Mouse (Mus musculus) embryonic facial prominence, embryonic 15.5 days (tissue): Measurements from ENCODE around the gene Syt1. TPM values are rescaled to one million over a fixed set of nuclear protein-coding genes. Genes with fewer than 3 reads are reported as not detected.

ENCODE experiments used
- ATAC-seq: fragments of 200-750 bp; cut with Nextera tagmentation; 2 replicates; pipeline ENCODE4 v1.8.0; 2017; ENCODE audit warnings: low read depth, moderate TSS enrichment; ENCODE audit not compliant: insufficient number of reproducible peaks, low FRiP score, low TSS enrichment
- H3K27ac ChIP-seq: fragments of 300-500 bp; sonication (generic); replicated peaks from 2 replicates; pipeline ENCODE4 v1.5.1; 2015; ENCODE audit warnings: mild to moderate bottlenecking, inconsistent platforms
- H3K27me3 ChIP-seq: fragments of 300-500 bp; sonication (generic); 2 replicates; pipeline ENCODE4 v1.6.1; 2015; ENCODE audit warnings: inconsistent platforms
- H3K36me3 ChIP-seq: fragments of 300-500 bp; sonication (generic); 2 replicates; pipeline ENCODE4 v1.6.1; 2015; ENCODE audit warnings: mild to moderate bottlenecking, inconsistent platforms
- H3K4me1 ChIP-seq: fragments of 300-500 bp; sonication (generic); 2 replicates; pipeline ENCODE4 v1.6.1; 2015; ENCODE audit warnings: inconsistent platforms
- H3K4me2 ChIP-seq: fragments of 300-500 bp; sonication (generic); replicated peaks from 2 replicates; pipeline ENCODE4 v1.6.1; 2015; ENCODE audit warnings: mild to moderate bottlenecking, inconsistent platforms
- H3K4me3 ChIP-seq: fragments of 300-500 bp; sonication (generic); replicated peaks from 2 replicates; pipeline ENCODE4 v1.5.1; 2015; ENCODE audit warnings: mild to moderate bottlenecking, inconsistent platforms
- H3K9ac ChIP-seq: fragments of 300-500 bp; sonication (generic); 2 replicates; pipeline ENCODE4 v1.6.1; 2015; ENCODE audit warnings: inconsistent platforms
- H3K9me3 ChIP-seq: fragments of 300-500 bp; sonication (generic); replicated peaks from 2 replicates; pipeline ENCODE4 v1.6.1; 2016; ENCODE audit warnings: inconsistent platforms
- WGBS: fragments of 180-500 bp; shearing (Covaris S2); methylation state at CpG from one replicate; pipeline ENCODE4 v1.1.7; 2015; 5-methylcytosine and 5-hydroxymethylcytosine counted together
- polyA plus RNA-seq: library from polyadenylated mRNA; unstranded; fragments of >200 nt; fragmentation: Nextera tagmentation; extraction: Ambion mirVana; gene quantifications from 2 replicates; pipeline ENCODE4 v1.2.1, GENCODE M21; 2015

The Syt1 gene
- polyA plus RNA-seq, 1 experiment from 2014 or later, result 4.3 TPM

DNA sequence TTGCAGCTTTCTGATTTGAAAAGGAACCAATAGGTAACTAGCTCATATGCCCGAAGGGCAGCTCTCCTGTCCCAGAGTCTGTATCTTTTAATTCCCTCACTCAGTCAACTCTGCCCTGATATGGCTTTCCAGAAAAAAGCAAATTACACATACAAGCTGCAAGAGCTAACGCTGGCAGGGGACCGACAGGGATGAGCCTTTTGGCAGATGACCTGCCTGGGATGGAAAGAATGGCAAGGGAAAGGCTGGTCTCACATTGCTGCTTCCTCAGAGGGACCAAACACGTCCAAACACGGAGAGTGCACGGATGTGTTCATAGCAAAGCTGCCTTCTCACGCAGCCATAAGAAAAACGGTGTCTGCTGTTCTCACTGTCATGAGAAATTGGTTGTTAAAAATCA is 58.6 kb downstream of the Syt1 start:
- Histone ChIP-seq H3K4me1 (no peaks in the 10 kb centered on the region), H3K36me3 (no peaks in the 10 kb centered on the region), H3K4me3 (no peak overlapping the region), H3K27ac (no peak overlapping the region), H3K4me2 (no peak overlapping the region), H3K9ac (no peak overlapping the region), H3K9me3 (no peaks in the 10 kb centered on the region), H3K27me3 (no peaks in the 10 kb centered on the region)
- WGBS, result 65% methylated on average over 8 of the region's 8 CpGs
- no peak for ATAC-seq

DNA sequence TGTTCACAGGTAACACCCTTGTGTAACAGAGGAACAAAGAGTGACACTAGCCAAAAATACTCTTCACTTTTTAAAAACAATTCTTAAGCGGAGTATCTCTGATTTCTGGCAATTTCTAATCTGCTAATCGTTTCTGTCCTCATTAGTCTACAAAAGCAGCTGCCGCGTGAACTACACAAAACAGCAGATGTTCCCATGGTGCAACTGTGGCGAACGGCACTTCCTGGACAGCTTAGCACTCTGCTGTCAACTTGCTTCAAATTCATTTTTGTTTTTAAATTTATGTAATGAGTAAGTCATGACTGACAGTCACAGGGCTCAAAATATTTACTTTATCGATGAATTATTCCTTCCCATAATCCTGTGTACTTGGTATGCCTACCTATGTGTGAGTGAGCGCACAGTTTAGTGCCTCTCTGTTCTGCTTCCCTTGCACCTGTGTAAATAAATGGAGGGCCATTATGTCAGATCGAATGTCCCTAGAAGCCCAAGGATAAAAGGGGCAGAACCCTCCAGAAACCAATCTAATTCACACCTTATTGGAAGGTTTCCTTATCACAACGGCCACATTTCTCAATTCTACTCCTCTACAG is 73.8 kb downstream of the Syt1 start:
- no peaks in the 10 kb centered on the region for H3K9me3 ChIP-seq
- no peak overlapping the region for H3K4me3 ChIP-seq

DNA sequence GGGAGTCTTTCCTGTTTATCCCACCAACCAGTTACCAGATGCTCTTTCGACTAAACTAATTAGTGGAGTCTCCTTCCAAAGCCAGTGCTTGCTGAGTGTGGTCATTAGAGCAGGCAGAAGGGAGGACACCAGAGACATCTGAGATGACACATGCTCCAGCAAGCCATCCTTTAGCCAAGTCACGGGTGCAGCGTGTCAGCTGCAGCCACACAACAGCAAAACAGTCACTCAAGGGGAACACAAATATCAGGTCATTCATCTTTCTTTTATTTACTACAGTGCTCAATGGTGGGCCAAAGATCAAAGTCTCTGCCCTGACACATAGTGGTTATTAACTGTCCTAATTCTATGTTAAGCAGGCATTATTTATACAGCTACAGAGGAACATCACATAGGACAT is 80.5 kb downstream of the Syt1 start:
- WGBS, result 65% methylated on average over 3 of the region's 3 CpGs
- ATAC-seq, result no peak

More for the DNA sequence above, 73.8 kb downstream of the Syt1 start:
- H3K27me3 ChIP-seq, result no peaks in the 10 kb centered on the region
- no peaks in the 10 kb centered on the region for H3K4me1 ChIP-seq
- no peak overlapping the region for H3K27ac ChIP-seq
- no peak for ATAC-seq
- 77% methylated on average over 10 of the region's 10 CpGs for WGBS
- H3K4me2 ChIP-seq, result no peak overlapping the region
- no peak overlapping the region for H3K9ac ChIP-seq
- H3K36me3 ChIP-seq, result no peaks in the 10 kb centered on the region

DNA sequence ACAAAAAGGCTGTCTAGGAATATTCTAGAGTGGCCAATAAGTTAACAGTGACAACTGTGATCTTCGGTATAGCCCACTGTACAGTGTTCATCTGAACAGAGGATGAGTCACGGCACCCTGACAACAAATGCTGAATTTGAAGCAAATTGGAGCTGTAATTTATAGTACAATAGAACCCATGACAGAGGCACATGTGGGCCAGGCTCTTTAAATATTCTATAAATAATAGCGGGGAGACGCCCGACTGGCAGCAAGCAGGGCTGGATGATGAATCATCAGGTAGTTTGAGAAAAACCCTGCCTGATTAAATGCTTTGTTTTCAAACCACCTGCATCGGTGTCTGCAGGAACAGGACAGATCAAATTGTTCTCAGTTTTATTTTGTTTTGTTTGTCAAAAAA is 81.1 kb downstream of the Syt1 start:
- H3K27ac ChIP-seq, result no peak overlapping the region
- H3K9ac ChIP-seq, result no peak overlapping the region
- ATAC-seq, result no peak
- H3K9me3 ChIP-seq, result no peaks in the 10 kb centered on the region
- no peaks in the 10 kb centered on the region for H3K27me3 ChIP-seq
- no peak overlapping the region for H3K4me2 ChIP-seq
- WGBS, result 66% methylated on average over 6 of the region's 6 CpGs
- H3K4me1 ChIP-seq, result no peaks in the 10 kb centered on the region
- H3K4me3 ChIP-seq, result no peak overlapping the region
- H3K36me3 ChIP-seq, result no peaks in the 10 kb centered on the region

More for the DNA sequence above, 80.5 kb downstream of the Syt1 start:
- Histone ChIP-seq H3K36me3 (no peaks in the 10 kb centered on the region), H3K9me3 (no peaks in the 10 kb centered on the region), H3K27ac (no peak overlapping the region), H3K9ac (no peak overlapping the region), H3K4me1 (no peaks in the 10 kb centered on the region), H3K27me3 (no peaks in the 10 kb centered on the region), H3K4me2 (no peak overlapping the region), H3K4me3 (no peak overlapping the region)

DNA sequence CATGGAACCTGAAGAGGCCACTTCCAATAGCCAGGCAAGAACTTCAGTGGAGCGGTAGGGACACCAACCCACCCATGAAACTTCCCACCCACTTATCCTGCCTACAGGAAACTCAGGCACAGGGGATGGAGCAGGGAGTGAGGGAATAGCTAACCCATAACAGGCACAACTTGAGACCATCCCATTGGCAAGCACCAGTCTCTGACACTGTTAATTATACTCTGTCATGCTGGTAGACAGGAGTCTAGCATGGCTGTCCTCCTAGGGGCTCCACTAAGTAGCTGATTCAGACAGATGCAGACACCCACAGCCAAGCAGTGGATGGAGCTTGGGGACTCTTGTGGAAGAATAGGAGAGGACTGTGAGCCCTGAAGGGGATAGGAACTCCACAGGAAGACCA is 105.5 kb downstream of the Syt1 start:
- H3K36me3 ChIP-seq, result no peaks in the 10 kb centered on the region
- WGBS, result 96% methylated on average over 1 of the region's 1 CpGs
- H3K27ac ChIP-seq, result no peak overlapping the region
- ATAC-seq, result no peak
- no peak overlapping the region for H3K9ac ChIP-seq
- H3K4me1 ChIP-seq, result no peaks in the 10 kb centered on the region
- no peaks in the 10 kb centered on the region for H3K9me3 ChIP-seq
- H3K27me3 ChIP-seq, result no peaks in the 10 kb centered on the region
- H3K4me2 ChIP-seq, result no peak overlapping the region
- no peak overlapping the region for H3K4me3 ChIP-seq

DNA sequence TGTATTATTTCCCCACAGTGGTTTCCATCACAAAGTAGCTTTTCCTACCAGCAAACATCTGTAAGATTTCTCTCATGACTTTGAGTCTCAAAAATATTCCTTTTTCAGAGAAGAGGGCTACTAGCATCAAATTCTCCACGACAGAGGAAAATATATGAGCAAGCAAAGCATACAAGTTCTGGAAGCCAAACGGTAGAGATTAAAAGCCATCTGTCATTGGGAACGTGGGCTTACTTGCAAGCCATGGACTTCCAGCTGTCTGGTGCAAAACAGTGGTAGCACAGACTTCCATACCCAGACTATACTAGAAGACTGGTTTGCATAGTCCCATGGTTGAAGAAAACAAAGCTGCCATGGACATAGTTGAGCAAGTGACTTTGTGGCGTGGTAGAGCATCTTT is 106.4 kb downstream of the Syt1 start:
- no peaks in the 10 kb centered on the region for H3K36me3 ChIP-seq
- no peak for ATAC-seq
- no peaks in the 10 kb centered on the region for H3K27me3 ChIP-seq
- no peaks in the 10 kb centered on the region for H3K4me1 ChIP-seq
- H3K9ac ChIP-seq, result no peak overlapping the region
- H3K4me3 ChIP-seq, result no peak overlapping the region
- H3K9me3 ChIP-seq, result no peaks in the 10 kb centered on the region
- 75% methylated on average over 4 of the region's 4 CpGs for WGBS
- H3K4me2 ChIP-seq, result no peak overlapping the region
- no peak overlapping the region for H3K27ac ChIP-seq

DNA sequence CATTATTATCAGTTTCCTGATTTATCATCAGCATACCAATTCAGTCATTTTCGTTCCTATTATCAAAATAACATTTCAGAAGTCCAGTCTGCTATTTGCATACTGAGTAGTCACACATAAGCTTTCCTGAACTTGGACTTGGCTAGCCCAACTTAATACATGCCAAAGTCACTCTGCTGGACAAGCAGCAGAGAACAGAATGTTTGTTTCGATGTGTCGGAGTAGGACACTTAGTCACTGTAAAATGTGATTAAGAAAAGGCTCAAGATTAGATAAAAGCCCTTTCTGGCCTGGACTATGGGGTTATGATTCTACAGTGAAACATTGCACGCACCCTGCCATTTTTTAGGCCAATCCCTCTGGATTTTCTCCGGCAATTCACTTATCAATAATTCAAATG is 114.3 kb downstream of the Syt1 start:
- 92% methylated on average over 5 of the region's 5 CpGs for WGBS
- no peak for ATAC-seq

DNA sequence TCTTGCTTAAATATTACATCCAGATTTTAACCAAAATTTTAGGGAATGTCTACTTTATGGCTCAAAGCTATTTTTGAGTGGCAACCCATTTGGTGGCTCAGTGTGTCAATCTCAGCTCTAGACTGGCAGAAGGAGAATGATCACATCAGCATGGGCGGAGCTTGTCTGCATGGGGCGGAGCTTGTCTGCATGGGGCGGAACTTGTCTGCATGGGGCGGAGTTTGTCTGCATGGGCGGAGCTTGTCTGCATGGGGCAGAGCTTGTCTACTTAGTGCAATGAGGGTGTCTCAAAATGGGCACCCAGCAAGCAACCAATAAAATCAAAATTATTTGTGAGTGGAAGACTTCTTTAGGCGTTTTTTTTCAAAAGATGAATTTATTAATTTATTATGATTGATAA is 117.5 kb downstream of the Syt1 start:
- Histone ChIP-seq H3K9ac (no peak overlapping the region), H3K9me3 (no peaks in the 10 kb centered on the region), H3K36me3 (no peaks in the 10 kb centered on the region), H3K27ac (no peak overlapping the region), H3K4me2 (no peak overlapping the region), H3K4me1 (no peaks in the 10 kb centered on the region), H3K27me3 (no peaks in the 10 kb centered on the region), H3K4me3 (no peak overlapping the region)
- ATAC-seq, result no peak
- 90% methylated on average over 6 of the region's 6 CpGs for WGBS

More for the DNA sequence above, 114.3 kb downstream of the Syt1 start:
- Histone ChIP-seq H3K4me2 (no peak overlapping the region), H3K27ac (no peak overlapping the region), H3K9me3 (no peaks in the 10 kb centered on the region), H3K4me1 (no peaks in the 10 kb centered on the region), H3K9ac (no peak overlapping the region), H3K4me3 (no peak overlapping the region), H3K36me3 (no peaks in the 10 kb centered on the region), H3K27me3 (no peaks in the 10 kb centered on the region)

DNA sequence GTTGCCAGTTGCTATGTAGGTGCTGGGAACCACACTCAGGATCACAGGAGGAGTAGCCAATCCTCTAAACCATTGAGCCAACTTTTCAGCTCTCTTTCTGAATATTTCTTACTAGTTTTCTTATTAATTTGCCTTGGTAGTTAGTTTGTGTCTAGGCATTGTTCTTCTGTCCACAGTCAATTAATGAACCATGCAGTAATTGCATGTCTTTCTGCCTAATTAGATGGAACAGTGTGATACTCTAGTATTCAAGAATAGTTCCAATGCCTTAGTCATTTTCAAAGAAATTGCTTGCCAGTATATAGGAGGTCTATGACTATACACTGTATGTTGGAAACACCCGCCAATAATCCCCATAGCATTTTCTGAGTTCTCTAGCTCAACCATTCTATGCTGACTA is 118.3 kb downstream of the Syt1 start:
- no peaks in the 10 kb centered on the region for H3K27me3 ChIP-seq
- H3K27ac ChIP-seq, result no peak overlapping the region
- no peaks in the 10 kb centered on the region for H3K9me3 ChIP-seq
- H3K4me2 ChIP-seq, result no peak overlapping the region
- 84% methylated on average over 1 of the region's 1 CpGs for WGBS
- H3K4me3 ChIP-seq, result no peak overlapping the region
- no peaks in the 10 kb centered on the region for H3K4me1 ChIP-seq
- no peak for ATAC-seq
- no peak overlapping the region for H3K9ac ChIP-seq
- no peaks in the 10 kb centered on the region for H3K36me3 ChIP-seq

DNA sequence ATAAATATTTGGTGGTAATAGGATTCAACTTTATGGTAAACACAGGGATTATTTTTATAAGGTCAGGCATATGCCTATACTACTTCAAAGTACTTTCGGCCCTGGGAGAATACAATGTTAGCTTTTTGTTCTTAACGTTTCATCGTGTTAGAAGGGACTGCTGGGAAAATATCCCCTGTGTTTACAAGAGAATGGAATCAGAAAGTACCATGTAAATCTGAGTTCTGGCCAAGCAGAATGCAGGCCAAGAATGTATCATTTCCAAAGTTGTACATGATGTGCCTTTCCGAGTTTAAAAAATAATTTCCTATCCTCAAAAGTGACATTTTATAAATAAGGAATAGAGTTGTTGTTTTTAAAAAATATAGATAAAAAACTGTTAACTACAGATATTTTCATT is 121.7 kb downstream of the Syt1 start:
- Histone ChIP-seq H3K9ac (no peak overlapping the region), H3K27ac (no peak overlapping the region), H3K36me3 (no peaks in the 10 kb centered on the region), H3K27me3 (no peaks in the 10 kb centered on the region), H3K9me3 (no peaks in the 10 kb centered on the region), H3K4me1 (no peaks in the 10 kb centered on the region), H3K4me3 (no peak overlapping the region), H3K4me2 (no peak overlapping the region)
- ATAC-seq, result no peak
- 59% methylated on average over 4 of the region's 4 CpGs for WGBS

DNA sequence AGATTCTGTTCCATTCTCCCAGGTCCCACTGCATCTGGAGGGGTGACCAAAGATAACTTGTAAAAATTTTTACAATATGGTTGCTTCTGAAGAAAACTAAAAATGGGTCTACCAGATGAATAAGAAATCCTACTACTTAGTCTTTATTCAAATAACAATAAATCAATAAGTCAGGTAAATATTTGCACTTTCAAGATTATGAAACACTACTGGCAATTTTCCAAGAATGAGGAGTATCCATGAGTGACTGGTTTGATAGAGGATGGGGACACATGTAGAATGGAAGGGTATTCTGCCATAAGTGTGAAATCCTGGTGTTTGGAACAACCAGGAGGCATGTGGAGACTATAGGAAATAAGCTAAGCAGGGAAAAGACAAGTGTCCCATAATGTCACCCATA is 124.0 kb downstream of the Syt1 start:
- Histone ChIP-seq H3K4me2 (no peak overlapping the region), H3K27me3 (no peaks in the 10 kb centered on the region), H3K4me1 (no peaks in the 10 kb centered on the region), H3K9me3 (no peaks in the 10 kb centered on the region), H3K27ac (no peak overlapping the region), H3K4me3 (no peak overlapping the region), H3K9ac (no peak overlapping the region), H3K36me3 (no peaks in the 10 kb centered on the region)
- ATAC-seq, result no peak

DNA sequence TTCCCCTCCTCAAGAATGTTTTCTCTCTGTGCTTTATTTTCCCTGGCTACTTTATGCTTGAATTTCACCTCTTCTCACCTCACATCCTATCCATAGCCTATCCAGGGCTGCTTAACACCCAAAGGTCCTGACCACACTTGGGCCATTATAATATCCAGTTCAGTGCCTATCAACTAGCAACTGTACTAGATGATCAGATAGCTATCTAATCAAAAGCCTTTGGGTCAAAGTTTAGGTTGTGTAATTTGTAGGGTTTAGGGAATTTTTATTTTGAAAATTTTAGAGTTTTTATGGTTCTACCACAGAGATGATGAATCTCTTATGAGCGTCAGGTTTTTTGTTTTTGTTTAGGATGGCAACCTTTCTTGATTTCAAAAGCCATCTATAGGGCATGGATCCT is 125.0 kb downstream of the Syt1 start:
- no peak overlapping the region for H3K27ac ChIP-seq
- no peak overlapping the region for H3K9ac ChIP-seq
- H3K4me2 ChIP-seq, result no peak overlapping the region
- H3K27me3 ChIP-seq, result no peaks in the 10 kb centered on the region
- H3K36me3 ChIP-seq, result no peaks in the 10 kb centered on the region
- no peak overlapping the region for H3K4me3 ChIP-seq
- H3K4me1 ChIP-seq, result no peaks in the 10 kb centered on the region
- no peak for ATAC-seq
- no peaks in the 10 kb centered on the region for H3K9me3 ChIP-seq
- WGBS, result 91% methylated on average over 1 of the region's 1 CpGs
